Mouse (Mus musculus): ENCODE results near the gene Mmp8.

DNA sequence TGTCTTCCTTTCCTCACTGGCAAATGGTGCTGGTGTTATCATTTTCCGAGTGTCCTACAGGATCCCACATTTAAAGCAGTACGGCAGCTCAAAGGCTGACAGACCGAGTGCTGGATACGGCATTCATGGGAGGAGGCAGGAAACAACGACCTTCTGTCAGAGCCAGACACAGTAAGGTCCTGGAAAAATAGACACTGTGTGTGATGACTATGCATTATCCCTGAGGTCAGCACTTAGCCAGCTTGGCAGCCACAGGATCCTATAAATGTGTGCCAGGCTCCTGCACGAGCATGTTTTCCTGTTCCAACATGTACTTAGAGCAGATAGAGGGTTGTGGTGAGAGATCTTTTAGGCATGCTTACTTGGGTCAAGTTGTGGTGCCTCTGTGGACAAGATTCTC, 45.7 kb downstream of the Mmp8 start:
- TF ChIP-seq CTCF (IDR thresholded peaks at IDR 0.05; ENCODE audit: extremely low read depth, insufficient read depth, insufficient read length, insufficient replicate concordance) (no peak), POLR2A (IDR thresholded peaks at IDR 0.05; ENCODE audit: low read depth, low read length) (no peak)
